Mouse (Mus musculus): ENCODE data around the gene Ddr2. TPM values are rescaled to one million over a fixed set of nuclear protein-coding genes. Genes with fewer than 3 reads are reported as not detected.
A peak's percentile ranks its signal among the peaks of the same experiment; 100 is the strongest.

Ddr2 gene
- polyA plus RNA-seq, 1 experiment from 2014 or later: 12.0 TPM

- Histone ChIP-seq H3K9ac (no peak overlapping the region), H3K4me2 (no peak overlapping the region), H3K27me3 (no peaks in the 10 kb centered on the region), H3K9me3 (replicated peaks) (no peaks in the 10 kb centered on the region), H3K4me1 (replicated peaks) (0 out of 2 replicates have a peak, but pooled peaks cover 2% of the 10 kb centered on the region), H3K4me3 (no peak overlapping the region), H3K27ac (no peak overlapping the region), H3K36me3 (peaks cover 9% of the 10 kb centered on the region; the same call in 1 of the 2 replicates)
- ATAC-seq (replicated peaks; ENCODE audit: insufficient number of reproducible peaks, insufficient read depth, low FRiP score, low read depth): no peak
- 74% methylated on average over 6 of the region's 6 CpGs for WGBS
These were observed 162.9 kb downstream of the Ddr2 start for GRCm38 (mm10) chr1:169947654-169948053.

GRCm38 (mm10) chr1:169946004-169946403 is 164.6 kb downstream of the Ddr2 start:
- Histone ChIP-seq H3K9ac (no peak overlapping the region), H3K27ac (no peak overlapping the region), H3K27me3 (no peaks in the 10 kb centered on the region), H3K4me2 (no peak overlapping the region), H3K4me3 (no peak overlapping the region), H3K4me1 (replicated peaks) (0 out of 2 replicates have a peak, but pooled peaks cover 2% of the 10 kb centered on the region), H3K36me3 (no peaks in the 10 kb centered on the region), H3K9me3 (replicated peaks) (no peaks in the 10 kb centered on the region)
- no peak for ATAC-seq (replicated peaks; ENCODE audit: insufficient number of reproducible peaks, insufficient read depth, low FRiP score, low read depth)
- WGBS: 63% methylated on average over 3 of the region's 3 CpGs

DNA sequence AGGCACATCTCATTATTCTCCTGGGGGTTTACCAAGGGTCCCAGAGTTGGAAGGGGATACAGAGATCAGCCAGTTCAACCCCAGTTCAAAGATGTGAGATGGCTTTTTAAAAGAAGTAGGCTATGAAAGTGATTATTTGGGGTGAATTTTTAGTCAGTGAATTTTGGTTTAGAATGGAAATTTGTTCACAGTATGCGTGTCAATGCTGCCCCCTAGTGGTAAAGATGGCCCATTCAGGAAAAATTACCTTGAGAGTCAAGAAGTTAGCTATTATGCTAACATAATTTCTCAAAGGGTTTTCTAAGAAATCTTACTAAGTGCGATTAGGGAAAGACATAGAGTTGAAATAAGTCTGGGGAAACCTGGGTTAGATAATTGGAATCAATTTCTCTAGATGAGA is 171.2 kb downstream of the Ddr2 start:
- H3K9me3 ChIP-seq (replicated peaks): no peaks in the 10 kb centered on the region
- no peaks in the 10 kb centered on the region for H3K27me3 ChIP-seq
- no peak overlapping the region for H3K4me3 ChIP-seq
- 5% methylated on average over 2 of the region's 2 CpGs for WGBS
- ATAC-seq (replicated peaks; ENCODE audit: insufficient number of reproducible peaks, insufficient read depth, low FRiP score, low read depth): no peak
- no peak overlapping the region for H3K27ac ChIP-seq
- no peak overlapping the region for H3K4me2 ChIP-seq
- H3K9ac ChIP-seq: no peak overlapping the region
- H3K36me3 ChIP-seq: no peaks in the 10 kb centered on the region
- H3K4me1 ChIP-seq (replicated peaks): 0 out of 2 replicates have a peak, but pooled peaks cover 2% of the 10 kb centered on the region

DNA sequence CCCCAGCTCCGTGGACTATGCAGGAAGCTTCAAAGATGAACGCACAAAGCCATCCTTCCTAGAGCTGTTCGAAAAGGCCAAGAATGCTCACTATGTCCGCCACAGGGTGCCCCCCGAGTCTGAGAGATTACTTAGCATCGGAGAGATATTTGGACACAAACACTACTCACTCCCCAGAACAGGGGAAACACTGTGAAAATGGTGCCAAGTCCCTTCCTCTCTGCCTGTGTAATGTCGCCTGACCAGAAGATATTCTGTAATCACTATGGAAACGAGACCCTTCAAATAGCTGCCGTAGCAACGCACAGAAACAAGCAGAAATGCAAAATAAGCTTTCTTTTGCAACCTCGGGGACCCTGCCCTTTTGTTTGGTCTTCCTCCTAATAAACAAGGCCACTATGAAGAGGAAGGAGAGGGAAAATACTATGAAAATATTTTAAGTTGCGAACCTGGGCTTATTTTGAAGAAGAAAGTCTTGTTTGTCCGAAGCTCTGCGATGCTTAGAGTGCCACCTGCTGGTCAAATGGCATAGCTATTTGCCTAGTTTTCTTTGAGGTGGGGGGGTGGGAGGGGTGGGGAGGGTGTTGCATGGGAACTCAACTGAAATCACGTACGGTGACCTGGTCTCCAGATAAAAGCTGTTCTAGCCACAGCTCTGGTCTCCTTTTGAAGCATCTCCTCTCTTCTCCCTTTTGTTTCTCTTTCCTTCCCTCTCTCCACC is 176.4 kb downstream of the Ddr2 start:
- WGBS: 40% methylated on average over 16 of the region's 16 CpGs
- H3K9me3 ChIP-seq (replicated peaks): no peaks in the 10 kb centered on the region
- no peak overlapping the region for H3K27ac ChIP-seq
- no peaks in the 10 kb centered on the region for H3K27me3 ChIP-seq
- peak overlapping the region; percentile 56 for H3K4me2 ChIP-seq
- peak overlapping the region; percentile 33 for H3K4me3 ChIP-seq
- H3K36me3 ChIP-seq: no peaks in the 10 kb centered on the region
- no peak overlapping the region for H3K9ac ChIP-seq
- H3K4me1 ChIP-seq (replicated peaks): 0 out of 2 replicates have a peak, but pooled peaks cover 4% of the 10 kb centered on the region
- ATAC-seq (replicated peaks; ENCODE audit: insufficient number of reproducible peaks, insufficient read depth, low FRiP score, low read depth): no peak

DNA sequence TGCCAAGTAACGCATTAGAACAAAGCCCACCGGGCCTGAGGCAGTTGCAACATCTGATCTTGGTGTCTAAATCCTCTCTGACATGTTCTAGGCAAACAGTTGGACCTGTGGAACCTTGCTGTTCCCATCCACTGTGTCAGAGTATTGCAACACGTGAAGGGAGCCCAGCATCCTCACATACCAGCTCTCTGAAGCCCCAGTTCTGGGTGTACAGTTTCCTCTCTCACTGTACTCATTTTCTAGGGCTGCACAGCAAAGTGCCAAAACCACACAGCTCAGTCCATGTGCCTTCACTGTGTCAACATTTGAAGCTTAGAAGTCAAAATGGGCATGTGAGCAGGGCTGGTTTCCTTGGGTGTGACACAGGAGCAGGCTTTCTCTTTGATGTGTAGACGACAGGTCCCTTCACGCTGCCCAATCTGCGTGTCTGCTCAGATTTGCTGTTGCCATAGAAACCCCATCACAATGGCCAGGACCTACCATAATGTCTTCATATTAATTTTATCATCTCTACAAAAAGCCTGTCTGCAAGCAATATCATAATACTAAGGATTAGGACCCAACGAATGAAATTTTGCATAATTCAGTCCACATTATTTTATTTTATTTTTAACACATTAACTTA is 178.3 kb downstream of the Ddr2 start:
- H3K9ac ChIP-seq: no peak overlapping the region
- H3K4me1 ChIP-seq (replicated peaks): 0 out of 2 replicates have a peak, but pooled peaks cover 9% of the 10 kb centered on the region
- no peaks in the 10 kb centered on the region for H3K27me3 ChIP-seq
- H3K4me3 ChIP-seq: no peak overlapping the region
- WGBS: 70% methylated on average over 7 of the region's 7 CpGs
- no peaks in the 10 kb centered on the region for H3K9me3 ChIP-seq (replicated peaks)
- H3K27ac ChIP-seq: no peak overlapping the region
- H3K4me2 ChIP-seq: no peak overlapping the region
- H3K36me3 ChIP-seq: no peaks in the 10 kb centered on the region
- ATAC-seq (replicated peaks; ENCODE audit: insufficient number of reproducible peaks, insufficient read depth, low FRiP score, low read depth): no peak

GRCm38 (mm10) chr1:169931698-169932097 is 178.9 kb downstream of the Ddr2 start:
- H3K36me3 ChIP-seq: no peaks in the 10 kb centered on the region
- 74% methylated on average over 7 of the region's 7 CpGs for WGBS
- H3K27ac ChIP-seq: no peak overlapping the region
- no peak overlapping the region for H3K9ac ChIP-seq
- no peaks in the 10 kb centered on the region for H3K9me3 ChIP-seq (replicated peaks)
- H3K27me3 ChIP-seq: no peaks in the 10 kb centered on the region
- ATAC-seq (replicated peaks; ENCODE audit: insufficient number of reproducible peaks, insufficient read depth, low FRiP score, low read depth): no peak
- 0 out of 2 replicates have a peak, but pooled peaks cover 9% of the 10 kb centered on the region for H3K4me1 ChIP-seq (replicated peaks)
- no peak overlapping the region for H3K4me3 ChIP-seq
- no peak overlapping the region for H3K4me2 ChIP-seq

GRCm38 (mm10) chr1:169928454-169928971 is 182.0 kb downstream of the Ddr2 start, which contains the start of gene Ccdc190:
Gene Ccdc190 (plus strand): TSS chr1:169928648.
- Histone ChIP-seq H3K4me3 (no peak within 1 kb of the TSS), H3K27me3 (no peaks in the 10 kb centered on the region), H3K27ac (no peak within 1 kb of the TSS), H3K4me2 (peak within 1 kb of the TSS; percentile 47), H3K9me3 (replicated peaks) (no peaks in the 10 kb centered on the region), H3K36me3 (no peaks in the 10 kb centered on the region), H3K4me1 (replicated peaks) (0 out of 2 replicates have a peak, but pooled peaks cover 5% of the 10 kb centered on the region), H3K9ac (no peak within 1 kb of the TSS)
- no peak for ATAC-seq (replicated peaks; ENCODE audit: insufficient number of reproducible peaks, insufficient read depth, low FRiP score, low read depth)
- WGBS: 21% methylated on average over 12 of the region's 12 CpGs

- WGBS: 64% methylated on average over 8 of the region's 8 CpGs
- Histone ChIP-seq H3K4me2 (no peak overlapping the region; the same call in 1 of the 2 replicates), H3K27me3 (no peaks in the 10 kb centered on the region), H3K4me3 (no peak overlapping the region), H3K9ac (no peak overlapping the region), H3K9me3 (replicated peaks) (no peaks in the 10 kb centered on the region), H3K27ac (no peak overlapping the region), H3K4me1 (replicated peaks) (0 out of 2 replicates have a peak, but pooled peaks cover 5% of the 10 kb centered on the region), H3K36me3 (no peaks in the 10 kb centered on the region)
- ATAC-seq (replicated peaks; ENCODE audit: insufficient number of reproducible peaks, insufficient read depth, low FRiP score, low read depth): no peak
These were observed 182.7 kb downstream of the Ddr2 start for GRCm38 (mm10) chr1:169927753-169928369.

DNA sequence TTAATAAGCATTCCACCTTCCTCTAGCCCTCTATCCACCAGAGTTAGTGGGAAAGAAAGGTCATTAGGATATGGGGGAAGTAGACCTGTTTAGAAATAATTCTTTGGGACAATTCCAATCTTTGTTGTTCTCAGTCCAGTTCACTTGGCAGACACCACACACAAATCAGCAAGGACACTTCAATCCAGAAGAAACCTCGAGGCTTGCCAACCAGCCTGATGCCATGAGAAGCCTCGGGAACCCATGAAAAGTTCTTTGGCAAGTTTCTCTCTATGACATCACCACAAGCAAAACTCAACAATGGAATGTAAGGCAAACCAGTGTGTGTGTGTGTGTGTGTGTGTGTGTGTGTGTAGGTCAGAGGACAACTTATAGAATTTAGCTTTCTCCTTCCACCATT is 186.0 kb downstream of the Ddr2 start:
- Histone ChIP-seq H3K4me2 (no peak overlapping the region), H3K9ac (no peak overlapping the region), H3K9me3 (replicated peaks) (no peaks in the 10 kb centered on the region), H3K4me3 (no peak overlapping the region), H3K27ac (no peak overlapping the region), H3K4me1 (replicated peaks) (0 out of 2 replicates have a peak, but pooled peaks cover 5% of the 10 kb centered on the region), H3K27me3 (peaks cover 9% of the 10 kb centered on the region), H3K36me3 (no peaks in the 10 kb centered on the region)
- WGBS: 70% methylated on average over 2 of the region's 2 CpGs
- no peak for ATAC-seq (replicated peaks; ENCODE audit: insufficient number of reproducible peaks, insufficient read depth, low FRiP score, low read depth)

Data from heart, embryonic 15.5 days (tissue).